Mouse (Mus musculus) thymus, postnatal 10 days (tissue): Measurements from ENCODE around the gene Nrg3.

Experiments
- DNase-seq, 2 experiments: peaks; one replicate each; pipeline ENCODE4 v3.0.0; 2021; ENCODE audit warnings: low spot score in 2 of 2

Nrg3 gene

GRCm38 (mm10) chr14:38991847-38992573 is 480.9 kb downstream of the Nrg3 start:
- DNase-seq: no peak

- DNase-seq: no peak
Observed at GRCm38 (mm10) chr14:38959367-38959766, 513.5 kb downstream of the Nrg3 start.

GRCm38 (mm10) chr14:38937481-38937880 is 535.4 kb downstream of the Nrg3 start:
- DNase-seq: no peak

GRCm38 (mm10) chr14:38936483-38937054 is 536.3 kb downstream of the Nrg3 start:
- DNase-seq: no peak

GRCm38 (mm10) chr14:38923652-38924051 is 549.2 kb downstream of the Nrg3 start:
- DNase-seq: no peak

GRCm38 (mm10) chr14:38920800-38921199 is 552.1 kb downstream of the Nrg3 start:
- no peak for DNase-seq

- DNase-seq: no peak
Observed at GRCm38 (mm10) chr14:38870591-38870990, 602.3 kb downstream of the Nrg3 start.

- DNase-seq: no peak
Observed at GRCm38 (mm10) chr14:38847566-38847965, 625.3 kb downstream of the Nrg3 start.

- DNase-seq: no peak
Observed at GRCm38 (mm10) chr14:38847091-38847490, 625.8 kb downstream of the Nrg3 start.

- DNase-seq: no peak
Observed at GRCm38 (mm10) chr14:38835006-38835405, 637.9 kb downstream of the Nrg3 start.

GRCm38 (mm10) chr14:38824891-38825290 is 648.0 kb downstream of the Nrg3 start:
- DNase-seq: no peak

GRCm38 (mm10) chr14:38797027-38797426 is 675.9 kb downstream of the Nrg3 start:
- DNase-seq: no peak

GRCm38 (mm10) chr14:38775291-38776116 is 697.4 kb downstream of the Nrg3 start:
- no peak for DNase-seq

- DNase-seq: no peak
Observed at GRCm38 (mm10) chr14:38774811-38775210, 698.1 kb downstream of the Nrg3 start.

GRCm38 (mm10) chr14:38730465-38730864 is 742.4 kb downstream of the Nrg3 start:
- no peak for DNase-seq

GRCm38 (mm10) chr14:38703894-38704293 is 769.0 kb downstream of the Nrg3 start:
- no peak for DNase-seq

- DNase-seq: no peak
Observed at GRCm38 (mm10) chr14:38702596-38703393, 770.1 kb downstream of the Nrg3 start.

GRCm38 (mm10) chr14:38701413-38701812 is 771.5 kb downstream of the Nrg3 start:
- DNase-seq: no peak

- DNase-seq: no peak
Observed at GRCm38 (mm10) chr14:38700972-38701371, 771.9 kb downstream of the Nrg3 start.

GRCm38 (mm10) chr14:38659973-38660372 is 812.9 kb downstream of the Nrg3 start:
- DNase-seq: no peak

- DNase-seq: no peak
Observed at GRCm38 (mm10) chr14:38637070-38637469, 835.8 kb downstream of the Nrg3 start.

- DNase-seq: no peak
Observed at GRCm38 (mm10) chr14:38630114-38630513, 842.8 kb downstream of the Nrg3 start.
